Mouse (Mus musculus): ENCODE measurements at regions not wholly inside any gene's neighbourhood (a gene's known extent, or its start where the extent isn't known, plus 50 kb on each side); places are given as distances from the start of the nearest gene placed in this dataset.

GRCm38 (mm10) chr17:76605237-76605636 lies 1053.5 kb upstream of the Fam98a start:
- TF ChIP-seq POLR2A (IDR thresholded peaks at IDR 0.05; ENCODE audit: borderline replicate concordance, extremely low read depth, low read depth, low read length) (no peak), CTCF (IDR thresholded peaks at IDR 0.05; ENCODE audit: insufficient read depth, low read length) (no peak)

Measured in lung, adult 2 months (tissue).